In genomic region chr4:10875407-10875806, GRCm38 (mm10) we compare ENCODE assay signal across 8 mouse cellular contexts. TPM values are rescaled to one million over a fixed set of nuclear protein-coding genes. Genes with fewer than 3 reads are reported as not detected.
DNase-seq lines count a peak whose midpoint lies in the region; ATAC-seq and TF ChIP-seq lines count a peak whose summit lies in the region.

No protein-coding gene starts in this region.

- H3K27ac ChIP-seq in ES-E14 (ENCODE audit: insufficient read depth, low read depth, low read length, poor library complexity, severe bottlenecking): no peak overlapping the region
- H3K27ac ChIP-seq in hindbrain, embryonic 11.5 days (ENCODE audit: low read depth, low read length): peak overlapping the region; percentile 99
- H3K27ac ChIP-seq in limb, embryonic 12.5 days: no peak overlapping the region; the same call in 1 of the 2 replicates
- peak overlapping the region; percentile 100; the same call in 1 of the 2 replicates for H3K27ac ChIP-seq in midbrain, postnatal 0 days (ENCODE audit: low read depth, low read length)

- no peaks in the 10 kb centered on the region for H3K9me3 ChIP-seq in ES-E14 (ENCODE audit: control insufficient read depth, insufficient read depth, low read depth, low read length)
- no peaks in the 10 kb centered on the region for H3K9me3 ChIP-seq in hindbrain, embryonic 11.5 days (ENCODE audit: control insufficient read depth, low read length)
- no peaks in the 10 kb centered on the region for H3K9me3 ChIP-seq in limb, embryonic 12.5 days
- no peaks in the 10 kb centered on the region for H3K9me3 ChIP-seq in midbrain, postnatal 0 days (ENCODE audit: low read length)

- ATAC-seq in hindbrain, embryonic 11.5 days (ENCODE audit: low FRiP score): no peak
- no peak for ATAC-seq in limb, embryonic 12.5 days (ENCODE audit: insufficient number of reproducible peaks, insufficient read depth, low FRiP score, low TSS enrichment, low read depth)
- ATAC-seq in midbrain, postnatal 0 days (ENCODE audit: low FRiP score): no peak

- TF ChIP-seq CTCF in midbrain, postnatal 0 days (IDR thresholded peaks at IDR 0.05): no peak

- intact Hi-C loops in heart, postnatal 36 days (cut with DNase I): no loop called here

- peaks cover 0 to 1% of the 10 kb centered on the region in 2 experiments; a peak in 1 of 4 replicates for H3K4me1 ChIP-seq in ES-E14 (ENCODE audit: control insufficient read depth in 2 of 2, insufficient read depth in 2 of 2, low read length in 2 of 2, poor library complexity in 1 of 2)
- no peaks in the 10 kb centered on the region; the same call in 1 of the 2 replicates for H3K4me1 ChIP-seq in hindbrain, embryonic 11.5 days (replicated peaks; ENCODE audit: control insufficient read depth, insufficient read depth, low read length)
- peaks cover 9% of the 10 kb centered on the region for H3K4me1 ChIP-seq in limb, embryonic 12.5 days (replicated peaks)
- peaks cover 6% of the 10 kb centered on the region; the same call in 1 of the 2 replicates for H3K4me1 ChIP-seq in midbrain, postnatal 0 days (ENCODE audit: insufficient read depth, low read length)

- H3K4me2 ChIP-seq in hindbrain, embryonic 11.5 days (replicated peaks; ENCODE audit: low read depth, low read length): peak overlapping the region; percentile 43
- H3K4me2 ChIP-seq in limb, embryonic 12.5 days: peak overlapping the region; percentile 66
- peak overlapping the region; percentile 67 for H3K4me2 ChIP-seq in midbrain, postnatal 0 days (ENCODE audit: low read depth, low read length, poor library complexity, severe bottlenecking)

- peak overlapping the region; percentile 78 to 86; a peak in 3 of 4 replicates for H3K4me3 ChIP-seq in ES-E14 (ENCODE audit: insufficient read depth in 1 of 2, low read depth in 1 of 2, low read length in 2 of 2, poor library complexity in 1 of 2, severe bottlenecking in 1 of 2)
- peak overlapping the region; percentile 85 for H3K4me3 ChIP-seq in hindbrain, embryonic 11.5 days (ENCODE audit: low read depth, low read length)
- H3K4me3 ChIP-seq in limb, embryonic 12.5 days (replicated peaks): peak overlapping the region; percentile 87
- H3K4me3 ChIP-seq in midbrain, postnatal 0 days (ENCODE audit: low read depth, low read length): peak overlapping the region; percentile 83

- in situ Hi-C loops in ES-E14 (cut with MboI; ENCODE audit: low sequenced_read_pairs in 2 of 2, unreplicated experiment in 2 of 2): no loop called here

- H3K9ac ChIP-seq in ES-E14 (ENCODE audit: insufficient read depth, low read depth, low read length, poor library complexity, severe bottlenecking): no peak overlapping the region; the same call in 1 of the 2 replicates
- H3K9ac ChIP-seq in hindbrain, embryonic 11.5 days (ENCODE audit: low read depth, low read length): peak overlapping the region; percentile 92
- peak overlapping the region; percentile 84; the same call in 1 of the 2 replicates for H3K9ac ChIP-seq in limb, embryonic 12.5 days (replicated peaks)
- H3K9ac ChIP-seq in midbrain, postnatal 0 days (replicated peaks; ENCODE audit: low read length, poor library complexity, severe bottlenecking): peak overlapping the region; percentile 95

- H3K36me3 ChIP-seq in ES-E14 (ENCODE audit: control insufficient read depth, insufficient read depth, low read length, poor library complexity, severe bottlenecking): no peaks in the 10 kb centered on the region
- no peaks in the 10 kb centered on the region for H3K36me3 ChIP-seq in hindbrain, embryonic 11.5 days (ENCODE audit: control insufficient read depth, insufficient read depth, low read length)
- peaks cover 5% of the 10 kb centered on the region; the same call in 1 of the 2 replicates for H3K36me3 ChIP-seq in limb, embryonic 12.5 days
- no peaks in the 10 kb centered on the region for H3K36me3 ChIP-seq in midbrain, postnatal 0 days (ENCODE audit: insufficient read depth, low read length)

- DNase-seq in heart, adult 18-20 months: peak; percentile 10 to 13
- no peak for DNase-seq in heart, postnatal 36 days
- no peak for DNase-seq in ES-E14 (ENCODE audit: low read depth, low spot score)
- peak; percentile 41 for DNase-seq in embryo, embryonic 11 days
- DNase-seq in hindbrain, embryonic 11.5 days (ENCODE audit: low spot score): peak; percentile 44
- peak; percentile 28 for DNase-seq in midbrain, postnatal 0 days (ENCODE audit: low spot score)
- DNase-seq in ovary, postnatal 10 days (ENCODE audit: low spot score): no peak

- no peaks in the 10 kb centered on the region for H3K27me3 ChIP-seq in hindbrain, embryonic 11.5 days (ENCODE audit: control insufficient read depth, insufficient read depth, low read length)
- H3K27me3 ChIP-seq in limb, embryonic 12.5 days: no peaks in the 10 kb centered on the region
- no peaks in the 10 kb centered on the region for H3K27me3 ChIP-seq in midbrain, postnatal 0 days (ENCODE audit: insufficient read depth, low read length)

TF ChIP-seq in ES-E14, 5 proteins besides CTCF, POLR2A, EP300 and RAD21:
- TF ChIP-seq ZC3H11A (IDR thresholded peaks at IDR 0.05; ENCODE audit: borderline replicate concordance, low read depth, low read length): no peak
- no peak for TF ChIP-seq CHD2 (IDR thresholded peaks at IDR 0.05; ENCODE audit: low read depth, low read length)
- no peak for TF ChIP-seq ZNF384 (IDR thresholded peaks at IDR 0.05; ENCODE audit: low read depth, low read length)
- no peak for TF ChIP-seq MAFK (IDR thresholded peaks at IDR 0.05; ENCODE audit: insufficient read depth, low read depth, low read length)
- no peak for TF ChIP-seq HCFC1 (IDR thresholded peaks at IDR 0.05; ENCODE audit: borderline replicate concordance, insufficient read depth, low read length)

RNA-seq across cellular contexts. Expression of gene 2610301B20Rik, which starts 1.1 kb away (rescaled TPM):
- total RNA-seq in heart, adult 18-20 months (2021): 1 to 10 TPM; 6.6 to 7.0 TPM
- 1 to 10 TPM; 6.6 to 8.3 TPM for total RNA-seq in heart, postnatal 36 days (2021)
- total RNA-seq in ES-E14 (2012; rRNA removed): 6.1 TPM in 2 replicates
- polyA plus RNA-seq in hindbrain, embryonic 11.5 days (2014; fragmentation: Nextera tagmentation; extraction: Ambion mirVana): 55.1 and 56.2 TPM in 2 replicates
- 23.9 and 28.4 TPM in 2 replicates for polyA plus RNA-seq in limb, embryonic 12.5 days (2016; fragmentation: Nextera tagmentation; extraction: Ambion mirVana)
- 28.6 and 32.5 TPM in 2 replicates for total RNA-seq in midbrain, postnatal 0 days (2014; rRNA removed)
- polyA plus RNA-seq in midbrain, postnatal 0 days (2015; fragmentation: Nextera tagmentation; extraction: Ambion mirVana): 36.0 and 37.0 TPM in 2 replicates

Comparison
In these comparisons a context has a peak if more than half of its experiments do, and no peak if none do; other contexts are left out.
1. DNase-seq: peak in heart, adult 18-20 months (2 of 2), embryo, embryonic 11 days (single experiment), hindbrain, embryonic 11.5 days (single experiment) and midbrain, postnatal 0 days (single experiment); none in heart, postnatal 36 days (0 of 2), ES-E14 (single experiment) and ovary, postnatal 10 days (single experiment).
2. H3K27ac ChIP-seq: peak in hindbrain, embryonic 11.5 days (single experiment) and midbrain, postnatal 0 days (single experiment); none in ES-E14 (single experiment) and limb, embryonic 12.5 days (single experiment).
3. Peak in every context shown above with its lines, with median percentiles within 50 percentile points of each other: H3K4me3 ChIP-seq and H3K4me2 ChIP-seq.